Mouse (Mus musculus) liver, adult 2 months (tissue): ENCODE data around the gene Crebrf. TPM values are rescaled to one million over a fixed set of nuclear protein-coding genes. Genes with fewer than 3 reads are reported as not detected.

Experiments
- DNase-seq: peaks from one replicate; pipeline ENCODE4 v3.0.0-alpha.2; 2011; ENCODE audit warnings: low read depth, low spot score; ENCODE audit errors: extremely low read depth
- H3K27ac ChIP-seq: fragments of 200-500 bp; replicated peaks from 2 replicates; pipeline ENCODE4 v1.5.1; 2012; ENCODE audit warnings: low read depth, mild to moderate bottlenecking, control low read depth, inconsistent platforms, low read length; ENCODE audit not compliant: insufficient read depth
- H3K27me3 ChIP-seq: fragments of 200-500 bp; 2 replicates; pipeline ENCODE4 v1.6.1; 2012; ENCODE audit warnings: mild to moderate bottlenecking, moderate library complexity, low read length, inconsistent platforms; ENCODE audit not compliant: control insufficient read depth, insufficient read depth
- H3K36me3 ChIP-seq: fragments of 200-500 bp; 2 replicates; pipeline ENCODE4 v1.6.1; 2012; ENCODE audit warnings: low read length, inconsistent platforms; ENCODE audit not compliant: control insufficient read depth, insufficient read depth
- H3K4me1 ChIP-seq: fragments of 200-500 bp; 2 replicates; pipeline ENCODE4 v1.6.1; 2011; ENCODE audit warnings: low read length; ENCODE audit not compliant: control insufficient read depth, insufficient read depth
- H3K4me3 ChIP-seq: fragments of 200-500 bp; 2 replicates; pipeline ENCODE4 v1.5.1; 2011; ENCODE audit warnings: low read depth, mild to moderate bottlenecking, control low read depth, low read length, moderate library complexity; ENCODE audit not compliant: insufficient read depth
- H3K79me2 ChIP-seq: fragments of 200-500 bp; 2 replicates; pipeline ENCODE4 v1.6.1; 2012; ENCODE audit warnings: inconsistent platforms, mild to moderate bottlenecking, low read length, moderate library complexity; ENCODE audit not compliant: control insufficient read depth, insufficient read depth
- H3K9ac ChIP-seq: fragments of 200-500 bp; 2 replicates; pipeline ENCODE4 v1.6.1; 2012; ENCODE audit warnings: low read depth, mild to moderate bottlenecking, control low read depth, inconsistent platforms, low read length
- CTCF ChIP-seq: fragments of 200-500 bp; IDR thresholded peaks from 2 replicates; pipeline ENCODE4 v1.5.1; 2011; ENCODE audit warnings: low read depth, low read length, control low read depth
- POLR2A ChIP-seq: fragments of 200-500 bp; IDR thresholded peaks from 2 replicates; pipeline ENCODE4 v1.6.1; 2011; ENCODE audit warnings: low read length, control low read depth; ENCODE audit not compliant: insufficient read depth; ENCODE audit errors: extremely low read depth
- WGBS: fragments of 180-500 bp; shearing (Covaris S2); methylation state at CpG from one replicate; pipeline ENCODE4 v1.1.7; 2018; 5-methylcytosine and 5-hydroxymethylcytosine counted together
- polyA plus RNA-seq: library from polyadenylated mRNA; depleted of rRNA; stranded (reverse); fragments of >200 nt; gene quantifications from 2 replicates; pipeline ENCODE4 v1.2.3, GENCODE M21; 2012
- total RNA-seq: library from RNA; depleted of rRNA; stranded (reverse); fragments of >200 nt; gene quantifications from 2 replicates; pipeline ENCODE4 v1.2.3, GENCODE M21; 2014

Crebrf gene
- total and polyA plus RNA-seq, 2 experiments: 1.4 to 37.0 TPM

- Histone ChIP-seq H3K27ac (no peak overlapping the region), H3K4me3 (no peak overlapping the region), H3K9ac (no peak overlapping the region), H3K36me3 (peaks cover 6% of the 10 kb centered on the region; the same call in 1 of the 2 replicates), H3K27me3 (no peaks in the 10 kb centered on the region), H3K79me2 (peaks cover 21% of the 10 kb centered on the region), H3K4me1 (peaks cover 12% of the 10 kb centered on the region)
- no peak for DNase-seq
- WGBS: 85% methylated on average over 5 of the region's 5 CpGs
- TF ChIP-seq POLR2A: no peak
- TF ChIP-seq CTCF: no peak
Observed at GRCm38 (mm10) chr17:26690236-26690635, 25.2 kb upstream of the Crebrf start.

- 52% methylated on average over 7 of the region's 7 CpGs for WGBS
- H3K4me3 ChIP-seq: no peak overlapping the region
- peaks cover 12% of the 10 kb centered on the region for H3K4me1 ChIP-seq
- peaks cover 17% of the 10 kb centered on the region; the same call in 1 of the 2 replicates for H3K79me2 ChIP-seq
- DNase-seq: peak; percentile 69
- H3K36me3 ChIP-seq: peaks cover 10% of the 10 kb centered on the region; the same call in 1 of the 2 replicates
- no peak overlapping the region for H3K9ac ChIP-seq
- no peak for TF ChIP-seq POLR2A
- TF ChIP-seq CTCF: no peak
- H3K27ac ChIP-seq: no peak overlapping the region
- H3K27me3 ChIP-seq: no peaks in the 10 kb centered on the region
Observed at GRCm38 (mm10) chr17:26691110-26691509, 24.3 kb upstream of the Crebrf start.

GRCm38 (mm10) chr17:26693424-26693823 is 22.0 kb upstream of the Crebrf start:
- no peak overlapping the region for H3K4me3 ChIP-seq
- DNase-seq: peak; percentile 55
- no peak overlapping the region for H3K27ac ChIP-seq
- H3K4me1 ChIP-seq: peaks cover 8% of the 10 kb centered on the region
- peaks cover 13% of the 10 kb centered on the region; the same call in 1 of the 2 replicates for H3K79me2 ChIP-seq
- peaks cover 12% of the 10 kb centered on the region; the same call in 1 of the 2 replicates for H3K36me3 ChIP-seq
- no peaks in the 10 kb centered on the region for H3K27me3 ChIP-seq
- WGBS: 73% methylated on average over 7 of the region's 7 CpGs
- H3K9ac ChIP-seq: no peak overlapping the region
- TF ChIP-seq POLR2A (no peak), CTCF (no peak)

- H3K27ac ChIP-seq: no peak overlapping the region
Observed at GRCm38 (mm10) chr17:26694171-26694570, 21.3 kb upstream of the Crebrf start.

GRCm38 (mm10) chr17:26695193-26695592 is 20.3 kb upstream of the Crebrf start:
- no peaks in the 10 kb centered on the region for H3K27me3 ChIP-seq
- no peak overlapping the region for H3K4me3 ChIP-seq
- peaks cover 16% of the 10 kb centered on the region; the same call in 1 of the 2 replicates for H3K36me3 ChIP-seq
- H3K79me2 ChIP-seq: peaks cover 2% of the 10 kb centered on the region; the same call in 1 of the 2 replicates
- 90% methylated on average over 3 of the region's 3 CpGs for WGBS
- peaks cover 8% of the 10 kb centered on the region for H3K4me1 ChIP-seq
- H3K27ac ChIP-seq: no peak overlapping the region
- H3K9ac ChIP-seq: no peak overlapping the region
- no peak for DNase-seq
- TF ChIP-seq CTCF (no peak), POLR2A (no peak)

More at GRCm38 (mm10) chr17:26694171-26694570, 21.3 kb upstream of the Crebrf start:
- Histone ChIP-seq H3K79me2 (peaks cover 12% of the 10 kb centered on the region; the same call in 1 of the 2 replicates), H3K27me3 (no peaks in the 10 kb centered on the region), H3K36me3 (peaks cover 14% of the 10 kb centered on the region; the same call in 1 of the 2 replicates), H3K4me3 (no peak overlapping the region), H3K4me1 (peaks cover 6% of the 10 kb centered on the region), H3K9ac (no peak overlapping the region)
- TF ChIP-seq CTCF (no peak), POLR2A (no peak)
- no peak for DNase-seq
- 44% methylated on average over 7 of the region's 7 CpGs for WGBS

- no peak overlapping the region for H3K27ac ChIP-seq
- TF ChIP-seq CTCF (peak; percentile 77), POLR2A (no peak)
- 94% methylated on average over 5 of the region's 5 CpGs for WGBS
- H3K27me3 ChIP-seq: no peaks in the 10 kb centered on the region
- peaks cover 16% of the 10 kb centered on the region; the same call in 1 of the 2 replicates for H3K36me3 ChIP-seq
- no peaks in the 10 kb centered on the region for H3K79me2 ChIP-seq
- H3K9ac ChIP-seq: no peak overlapping the region
- no peak overlapping the region for H3K4me3 ChIP-seq
- no peak for DNase-seq
- H3K4me1 ChIP-seq: peaks cover 12% of the 10 kb centered on the region
Observed at GRCm38 (mm10) chr17:26698846-26699245, 16.6 kb upstream of the Crebrf start.
